Mouse (Mus musculus): ENCODE results near the gene Ccnd3.

GRCm38 (mm10) chr17:47528919-47529318 is 24.1 kb downstream of the Ccnd3 start:
- TF ChIP-seq CTCF (IDR thresholded peaks at IDR 0.05; ENCODE audit: borderline replicate concordance, extremely low read depth, insufficient read depth, insufficient read length) (no peak), POLR2A (IDR thresholded peaks at IDR 0.05; ENCODE audit: borderline replicate concordance, extremely low read depth, insufficient read depth, insufficient read length, poor library complexity, severe bottlenecking) (no peak)

All from brain, embryonic 14.5 days (tissue).